Mouse (Mus musculus): Measurements from ENCODE around the gene Gnat2.

Gnat2 gene

GRCm38 (mm10) chr3:108117465-108117864 lies 24.9 kb downstream of the Gnat2 start:
- DNase-seq (ENCODE audit: low read depth, low spot score): no peak

DNA sequence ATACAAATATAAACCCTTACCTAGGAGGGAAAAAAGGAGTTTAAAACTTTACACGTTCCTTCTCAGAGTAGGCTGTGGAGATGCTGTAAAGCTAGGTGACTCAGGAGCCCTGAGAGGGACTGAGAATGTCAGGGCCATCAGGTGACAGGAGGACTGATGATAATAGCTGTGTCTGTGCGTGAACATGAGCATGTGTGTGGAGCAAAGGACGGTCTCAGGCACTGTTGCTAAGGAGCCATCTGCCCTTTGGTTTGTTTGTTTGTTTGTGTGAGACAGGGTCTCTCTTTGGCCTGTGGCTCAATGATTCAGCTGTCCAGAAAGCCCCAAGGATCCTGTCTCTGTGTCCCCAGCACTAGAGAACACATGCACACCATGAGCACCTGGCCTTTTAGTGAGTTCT lies 28.5 kb downstream of the Gnat2 start:
- no peak for DNase-seq (ENCODE audit: low read depth, low spot score)

DNA sequence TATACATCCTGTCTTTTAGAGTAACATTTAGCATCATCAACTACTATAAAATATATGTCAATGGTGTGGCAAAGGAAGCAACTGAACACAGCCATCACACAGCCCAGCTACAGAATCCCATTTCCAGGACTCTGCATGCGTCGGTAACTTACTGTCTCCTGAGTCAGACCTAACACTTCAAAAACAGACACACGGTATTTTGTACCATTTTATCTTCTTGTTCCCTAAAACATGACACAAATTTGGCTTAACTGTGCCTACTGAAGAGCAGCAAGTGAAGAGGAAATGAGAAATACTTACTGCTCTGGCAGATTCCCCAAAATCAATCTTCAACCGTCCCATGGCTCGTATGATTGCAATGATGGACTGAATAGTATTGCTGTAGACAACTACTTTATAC lies 30.7 kb downstream of the Gnat2 start:
- DNase-seq (ENCODE audit: low read depth, low spot score): no peak

- no peak for DNase-seq (ENCODE audit: low read depth, low spot score)
Observed at GRCm38 (mm10) chr3:108124131-108124530, 31.5 kb downstream of the Gnat2 start.

- DNase-seq (ENCODE audit: low read depth, low spot score): no peak
Observed at GRCm38 (mm10) chr3:108126327-108126726, 33.7 kb downstream of the Gnat2 start.

DNA sequence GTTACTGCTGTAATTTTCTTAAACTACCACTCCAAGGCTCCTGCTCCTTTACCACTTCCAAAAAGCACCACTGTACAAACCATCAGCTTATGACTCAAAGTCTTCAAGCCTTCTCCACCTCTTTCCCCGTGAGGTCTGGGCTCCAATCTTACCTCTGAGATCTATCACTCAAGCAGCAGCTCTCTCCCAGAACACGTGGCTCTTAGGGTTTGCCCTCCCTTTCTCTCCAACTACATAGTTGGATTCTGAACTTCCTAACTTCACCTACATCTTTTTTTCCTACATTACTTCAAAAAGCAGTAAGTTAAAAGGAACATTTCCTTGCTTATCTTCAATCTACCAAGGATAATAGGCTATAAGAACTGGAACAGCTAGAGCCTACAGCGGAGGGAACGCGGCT lies 35.9 kb downstream of the Gnat2 start:
- DNase-seq (ENCODE audit: low read depth, low spot score): no peak

- DNase-seq (ENCODE audit: low read depth, low spot score): no peak
Observed at GRCm38 (mm10) chr3:108129367-108129766, 36.8 kb downstream of the Gnat2 start.

DNA sequence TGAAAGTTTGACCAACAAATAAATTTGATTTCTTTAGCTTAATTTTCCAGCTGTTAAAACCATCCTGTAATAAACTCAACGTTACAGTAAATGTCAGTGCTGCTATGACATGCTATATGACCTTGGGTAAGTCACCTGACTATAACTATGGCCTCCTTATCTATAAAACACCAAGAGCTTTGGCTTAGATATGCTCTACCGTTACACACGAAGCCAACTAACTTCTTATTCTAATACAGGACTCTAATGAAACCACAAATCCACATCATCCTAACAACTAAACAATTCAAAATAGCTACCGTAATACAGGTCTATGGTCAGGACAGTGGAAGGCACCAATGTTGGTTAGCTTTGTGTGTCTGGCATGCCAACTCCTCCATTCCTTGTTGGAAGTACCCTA lies 37.2 kb downstream of the Gnat2 start:
- no peak for DNase-seq (ENCODE audit: low read depth, low spot score)

GRCm38 (mm10) chr3:108131216-108131615 lies 38.6 kb downstream of the Gnat2 start:
- no peak for DNase-seq (ENCODE audit: low read depth, low spot score)

DNA sequence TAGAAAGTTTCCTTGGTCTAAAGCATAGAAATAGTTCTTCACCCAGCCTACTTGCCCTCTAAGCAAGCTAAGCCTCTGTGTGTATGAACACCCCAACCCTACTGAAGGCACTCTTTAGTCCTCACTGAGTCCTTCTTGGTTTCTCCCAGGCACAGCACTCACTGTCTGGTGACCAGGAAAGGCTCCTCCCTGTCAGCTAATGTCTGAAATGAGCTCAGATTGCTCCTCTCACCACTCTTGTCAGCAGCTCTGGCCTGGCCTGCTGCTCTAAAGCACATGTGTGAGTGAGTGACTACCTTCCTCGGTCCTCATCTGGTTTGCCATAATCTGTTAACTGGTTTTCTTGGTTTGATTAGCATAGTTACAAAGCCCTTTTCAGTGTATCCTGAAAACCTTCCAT lies 39.2 kb downstream of the Gnat2 start:
- no peak for DNase-seq (ENCODE audit: low read depth, low spot score)

DNA sequence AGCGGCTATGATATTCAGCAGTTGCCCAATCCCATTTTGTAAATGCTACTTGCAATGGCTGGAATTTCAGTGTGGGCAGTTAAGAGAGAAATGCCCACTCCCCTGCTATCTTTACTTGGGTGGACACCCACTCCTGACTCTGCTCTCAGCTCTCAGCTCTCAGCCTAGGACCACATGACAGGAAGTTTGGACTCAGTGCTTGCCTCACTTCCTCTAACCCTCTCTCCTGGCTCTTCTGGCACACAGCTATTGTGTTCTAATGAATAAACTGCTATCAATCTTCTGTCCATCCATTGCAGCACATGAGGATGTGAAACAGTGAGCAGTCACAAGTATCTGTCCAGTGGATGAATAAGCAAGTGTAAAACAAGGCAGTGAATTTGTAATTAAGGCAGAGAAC lies 39.9 kb downstream of the Gnat2 start:
- no peak for DNase-seq (ENCODE audit: low read depth, low spot score)

- DNase-seq (ENCODE audit: low read depth, low spot score): no peak
Observed at GRCm38 (mm10) chr3:108134701-108135100, 42.1 kb downstream of the Gnat2 start.

GRCm38 (mm10) chr3:108139113-108139512 lies 46.5 kb downstream of the Gnat2 start:
- no peak for DNase-seq (ENCODE audit: low read depth, low spot score)

DNA sequence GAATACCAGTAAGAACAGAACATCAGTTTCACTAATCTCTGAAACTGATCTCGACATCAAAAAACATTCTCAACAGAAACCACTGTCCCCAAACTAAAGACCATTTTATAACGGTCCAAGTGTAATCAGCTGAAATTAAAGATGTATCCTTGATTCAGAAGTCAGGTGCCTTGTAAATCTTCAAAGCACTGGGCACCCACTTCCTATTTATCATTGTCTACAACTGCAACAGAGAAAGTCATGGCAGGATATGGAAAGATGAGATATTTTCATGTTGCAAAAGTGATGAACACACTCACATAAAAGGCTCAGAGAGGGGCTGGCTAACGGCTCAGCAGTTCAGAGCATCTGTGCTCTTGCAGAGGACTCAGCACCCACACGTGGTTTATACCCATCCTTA lies 48.2 kb downstream of the Gnat2 start:
- no peak for DNase-seq (ENCODE audit: low read depth, low spot score)

GRCm38 (mm10) chr3:108145534-108146445 lies 53.2 kb downstream of the Gnat2 start, which contains the start of gene Gnai3:
Gnai3 (minus strand) TSS chr3:108146146.
- DNase-seq (ENCODE audit: low read depth, low spot score): peak; percentile 96

DNA sequence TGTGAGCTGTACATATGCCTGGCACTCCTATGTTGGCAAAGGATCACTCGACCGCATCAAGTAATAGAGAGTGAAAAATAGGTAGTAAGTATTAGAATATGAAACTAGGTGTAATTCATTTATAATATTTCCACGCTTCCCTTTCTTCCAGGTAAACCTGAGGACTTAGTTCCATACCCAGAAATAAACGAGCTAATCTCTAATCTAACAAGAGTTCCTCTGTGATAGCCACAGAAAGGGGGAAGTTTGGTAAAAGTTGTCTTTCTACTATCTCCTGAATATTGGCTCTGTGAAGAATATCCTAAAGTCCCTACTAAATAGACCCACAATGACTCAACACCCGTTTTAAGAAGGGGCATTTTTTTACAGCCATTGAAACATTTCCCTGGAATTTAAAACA lies 54.1 kb downstream of the Gnat2 start:
- DNase-seq (ENCODE audit: low read depth, low spot score): peak; percentile 39

- DNase-seq (ENCODE audit: low read depth, low spot score): peak; percentile 97
Observed at GRCm38 (mm10) chr3:108147386-108148235, 55.0 kb downstream of the Gnat2 start.

Measured in 3T3-L1 (cell line).